Mouse (Mus musculus) lung, adult 2 months (tissue): ENCODE measurements at regions not wholly inside any gene's neighbourhood (a gene's known extent, or its start where the extent isn't known, plus 50 kb on each side); places are given as distances from the start of the nearest gene placed in this dataset.

Source experiments
- CTCF ChIP-seq: fragments of 200-500 bp; IDR thresholded peaks from 2 replicates; pipeline ENCODE4 v1.5.1; 2011; ENCODE audit warnings: mild to moderate bottlenecking, low read length, control low read depth; ENCODE audit not compliant: insufficient read depth
- POLR2A ChIP-seq: fragments of 200-500 bp; IDR thresholded peaks from 2 replicates; pipeline ENCODE4 v1.6.1; 2011; ENCODE audit warnings: low read depth, mild to moderate bottlenecking, control low read depth, low read length, borderline replicate concordance; ENCODE audit errors: extremely low read depth

GRCm38 (mm10) chr1:138908860-138909259 is 52.2 kb upstream of the 2310009B15Rik start:
- TF ChIP-seq CTCF, result no peak
- no peak for TF ChIP-seq POLR2A
